Mouse (Mus musculus) layer of hippocampus, adult 9-10 months (tissue): ENCODE data around the gene Nkx6-2.

ENCODE experiments used
- DNase-seq: peaks from one replicate; pipeline ENCODE4 v3.0.0; 2022; ENCODE audit warnings: low spot score

Nkx6-2 gene

GRCm38 (mm10) chr7:139566533-139566932, 16.1 kb downstream of the Nkx6-2 start:
- DNase-seq: no peak

GRCm38 (mm10) chr7:139565998-139566397, 16.6 kb downstream of the Nkx6-2 start:
- DNase-seq: no peak

- no peak for DNase-seq
These were observed 18.4 kb downstream of the Nkx6-2 start for GRCm38 (mm10) chr7:139564161-139564560.

GRCm38 (mm10) chr7:139563425-139563824, 19.2 kb downstream of the Nkx6-2 start:
- DNase-seq: no peak

GRCm38 (mm10) chr7:139559659-139560058, 22.9 kb downstream of the Nkx6-2 start:
- DNase-seq: no peak

GRCm38 (mm10) chr7:139556746-139557526, 25.7 kb downstream of the Nkx6-2 start:
- no peak for DNase-seq

- DNase-seq: no peak
These were observed 26.3 kb downstream of the Nkx6-2 start for GRCm38 (mm10) chr7:139556331-139556730.

- DNase-seq: no peak
These were observed 31.1 kb downstream of the Nkx6-2 start for GRCm38 (mm10) chr7:139551519-139551918.

- DNase-seq: no peak
These were observed 32.4 kb downstream of the Nkx6-2 start for GRCm38 (mm10) chr7:139550086-139550783.

- no peak for DNase-seq
These were observed 35.3 kb downstream of the Nkx6-2 start for GRCm38 (mm10) chr7:139547325-139547724.

GRCm38 (mm10) chr7:139544706-139545625, 37.6 kb downstream of the Nkx6-2 start:
- DNase-seq: no peak

- no peak for DNase-seq
These were observed 41.2 kb downstream of the Nkx6-2 start for GRCm38 (mm10) chr7:139541422-139541821.

- DNase-seq: no peak
These were observed 42.0 kb downstream of the Nkx6-2 start for GRCm38 (mm10) chr7:139540601-139541000.

- DNase-seq: no peak
These were observed 44.1 kb downstream of the Nkx6-2 start for GRCm38 (mm10) chr7:139538541-139538940.

GRCm38 (mm10) chr7:139537831-139538230, 44.8 kb downstream of the Nkx6-2 start:
- DNase-seq: no peak

- DNase-seq: no peak
These were observed 45.8 kb downstream of the Nkx6-2 start for GRCm38 (mm10) chr7:139536831-139537230.

GRCm38 (mm10) chr7:139536331-139536730, 46.3 kb downstream of the Nkx6-2 start:
- DNase-seq: no peak

GRCm38 (mm10) chr7:139531428-139531801, 51.2 kb downstream of the Nkx6-2 start:
- no peak for DNase-seq

GRCm38 (mm10) chr7:139530591-139531427, 51.8 kb downstream of the Nkx6-2 start:
- no peak for DNase-seq
